Mouse (Mus musculus) lung, postnatal 0 days (tissue): ENCODE data around the gene Mbnl2. TPM values are rescaled to one million over a fixed set of nuclear protein-coding genes. Genes with fewer than 3 reads are reported as not detected.

Experiments used
- ATAC-seq: fragments of 200-750 bp; cut with Nextera tagmentation; 2 replicates; pipeline ENCODE4 v1.8.0; 2017; ENCODE audit warnings: moderate library complexity
- DNase-seq: peaks from one replicate; pipeline ENCODE4 v3.0.0-alpha.2; 2016; ENCODE audit warnings: low spot score
- H3K27ac ChIP-seq: fragments of 300-500 bp; sonication (generic); 2 replicates; pipeline ENCODE4 v1.5.1; 2014; ENCODE audit warnings: antibody characterized with exemption, mild to moderate bottlenecking, low read length, mixed read lengths
- H3K27me3 ChIP-seq: fragments of 300-500 bp; sonication (generic); replicated peaks from 2 replicates; pipeline ENCODE4 v1.6.1; 2014; ENCODE audit warnings: low read length, mixed read lengths; ENCODE audit not compliant: insufficient read depth
- H3K36me3 ChIP-seq: fragments of 300-500 bp; sonication (generic); 2 replicates; pipeline ENCODE4 v1.6.1; 2014; ENCODE audit warnings: low read length, mixed read lengths; ENCODE audit not compliant: insufficient read depth
- H3K4me1 ChIP-seq: fragments of 300-500 bp; sonication (generic); 2 replicates; pipeline ENCODE4 v1.6.1; 2014; ENCODE audit warnings: antibody characterized with exemption, low read depth, low read length, mixed read lengths; ENCODE audit not compliant: insufficient read depth
- H3K4me2 ChIP-seq: fragments of 300-500 bp; sonication (generic); replicated peaks from 2 replicates; pipeline ENCODE4 v1.6.1; 2014; ENCODE audit warnings: low read depth, mild to moderate bottlenecking, low read length, moderate library complexity, mixed read lengths
- H3K4me3 ChIP-seq: fragments of 300-500 bp; sonication (generic); 2 replicates; pipeline ENCODE4 v1.5.1; 2014; ENCODE audit warnings: low read depth, low read length
- H3K9ac ChIP-seq: fragments of 300-500 bp; sonication (generic); replicated peaks from 2 replicates; pipeline ENCODE4 v1.6.1; 2014; ENCODE audit warnings: low read depth, mild to moderate bottlenecking
- H3K9me3 ChIP-seq: fragments of 300-500 bp; sonication (generic); 2 replicates; pipeline ENCODE4 v1.6.1; 2016; ENCODE audit warnings: low read length, mixed read lengths
- CTCF ChIP-seq: IDR thresholded peaks from 2 replicates; pipeline ENCODE4 v1.5.1; 2016; ENCODE audit warnings: antibody characterized with exemption, mild to moderate bottlenecking
- EP300 ChIP-seq: IDR thresholded peaks from 2 replicates; pipeline ENCODE4 v1.6.1; 2016; ENCODE audit warnings: antibody characterized with exemption, mild to moderate bottlenecking, control low read depth
- WGBS: fragments of 180-500 bp; shearing (Covaris S2); extraction: QIAGEN DNeasy Blood & Tissue Kit; methylation state at CpG from one replicate; pipeline ENCODE4 v1.1.7; 2014; 5-methylcytosine and 5-hydroxymethylcytosine counted together
- polyA plus RNA-seq: library from polyadenylated mRNA; unstranded; fragments of >200 nt; fragmentation: Nextera tagmentation; extraction: Ambion mirVana; gene quantifications from 2 replicates; pipeline ENCODE4 v1.2.1, GENCODE M21; 2015

Mbnl2 gene
- polyA plus RNA-seq, 1 experiment from 2014 or later = 171 TPM

DNA sequence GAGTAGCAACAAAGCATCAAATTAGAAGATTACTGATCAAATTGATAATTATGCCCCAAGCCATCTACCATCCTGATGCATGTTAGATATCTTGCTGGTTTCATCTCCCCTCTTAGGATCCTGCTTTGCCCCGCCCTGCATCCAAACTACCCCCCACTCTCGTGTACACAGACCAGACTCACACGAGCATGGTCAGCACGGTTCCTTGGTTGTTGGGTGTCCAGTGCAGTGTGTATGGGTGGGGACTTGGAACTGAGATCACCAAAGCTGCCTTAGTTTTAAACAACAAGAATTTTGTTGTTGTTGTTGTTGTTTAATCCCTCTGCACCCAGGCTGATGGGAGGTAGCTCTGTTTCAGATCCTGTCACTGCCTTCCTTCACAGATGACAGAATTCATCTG is 101.7 kb downstream of the Mbnl2 start:
- TF ChIP-seq EP300 (no peak), CTCF (no peak)
- Histone ChIP-seq H3K27me3 (no peaks in the 10 kb centered on the region), H3K27ac (no peak overlapping the region), H3K36me3 (no peaks in the 10 kb centered on the region), H3K4me3 (no peak overlapping the region), H3K4me1 (peaks cover 19% of the 10 kb centered on the region; the same call in 1 of the 2 replicates), H3K9ac (no peak overlapping the region), H3K9me3 (no peaks in the 10 kb centered on the region), H3K4me2 (no peak overlapping the region)
- DNase-seq = no peak
- ATAC-seq = no peak
- 56% methylated on average over 4 of the region's 4 CpGs for WGBS

DNA sequence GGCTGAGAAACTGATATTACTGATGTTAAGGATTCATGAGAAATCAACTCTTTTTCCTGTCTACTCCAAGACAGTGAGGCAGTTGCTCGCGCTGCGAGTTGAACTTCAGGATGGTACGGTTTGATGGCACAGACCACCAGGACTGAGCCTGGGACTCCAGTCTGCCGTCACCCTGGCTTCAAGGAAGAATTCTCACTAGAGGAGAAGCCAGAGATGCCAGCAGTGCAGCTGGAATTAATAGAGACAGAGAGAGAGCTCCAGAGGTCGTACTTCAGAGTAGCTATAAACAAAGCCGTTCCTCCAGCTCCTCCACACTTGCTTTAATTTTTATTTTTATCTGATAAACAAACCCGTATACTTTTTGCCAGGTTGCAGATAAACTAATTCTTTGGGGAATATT is 102.5 kb downstream of the Mbnl2 start:
- Histone ChIP-seq H3K9ac (no peak overlapping the region), H3K27me3 (no peaks in the 10 kb centered on the region), H3K4me3 (no peak overlapping the region), H3K4me1 (peaks cover 14% of the 10 kb centered on the region; the same call in 1 of the 2 replicates), H3K9me3 (no peaks in the 10 kb centered on the region), H3K27ac (0 out of 2 replicates have a peak overlapping the region, but pooled peaks have one; percentile 11), H3K4me2 (no peak overlapping the region), H3K36me3 (no peaks in the 10 kb centered on the region)
- ATAC-seq (no peak), DNase-seq (no peak)
- TF ChIP-seq CTCF (no peak), EP300 (no peak)
- WGBS = 52% methylated on average over 8 of the region's 8 CpGs

DNA sequence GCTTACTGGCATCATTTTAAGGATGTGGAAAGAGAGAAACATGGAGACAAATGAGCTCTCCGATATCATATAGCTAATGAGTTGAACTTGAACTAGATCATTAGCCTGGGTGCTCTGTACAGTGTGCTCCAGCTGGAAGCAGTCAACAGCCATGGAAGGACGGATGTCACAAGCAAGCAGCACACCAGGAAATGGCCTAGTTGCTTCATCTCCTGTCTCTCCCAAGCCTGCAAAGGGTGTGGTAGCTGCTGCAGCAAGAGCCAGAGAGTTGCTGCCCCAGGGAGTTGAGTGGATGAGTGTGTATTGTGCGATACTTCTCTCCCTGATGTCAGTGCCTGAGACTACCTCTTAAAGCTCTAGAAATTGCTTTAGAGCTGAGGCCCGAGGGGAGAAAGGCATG is 104.2 kb downstream of the Mbnl2 start:
- H3K9ac ChIP-seq = no peak overlapping the region
- peak; percentile 94 for DNase-seq
- TF ChIP-seq EP300 (peak; percentile 73), CTCF (peak; percentile 13; the same call in 1 of the 2 replicates)
- no peak overlapping the region for H3K4me3 ChIP-seq
- no peaks in the 10 kb centered on the region for H3K36me3 ChIP-seq
- peak; percentile 95 for ATAC-seq
- H3K9me3 ChIP-seq = no peaks in the 10 kb centered on the region
- H3K4me2 ChIP-seq = no peak overlapping the region
- no peaks in the 10 kb centered on the region for H3K27me3 ChIP-seq
- WGBS = 17% methylated on average over 4 of the region's 4 CpGs
- peaks cover 14% of the 10 kb centered on the region; the same call in 1 of the 2 replicates for H3K4me1 ChIP-seq
- H3K27ac ChIP-seq = peak overlapping the region; percentile 11; the same call in 1 of the 2 replicates

GRCm38 (mm10) chr14:120381378-120382134 is 106.1 kb downstream of the Mbnl2 start:
- H3K36me3 ChIP-seq = no peaks in the 10 kb centered on the region
- no peak for ATAC-seq
- H3K9ac ChIP-seq = no peak overlapping the region
- H3K9me3 ChIP-seq = no peaks in the 10 kb centered on the region
- H3K27me3 ChIP-seq = no peaks in the 10 kb centered on the region
- no peak overlapping the region for H3K27ac ChIP-seq
- TF ChIP-seq CTCF (no peak), EP300 (no peak)
- peaks cover 7% of the 10 kb centered on the region; the same call in 1 of the 2 replicates for H3K4me1 ChIP-seq
- DNase-seq = no peak
- no peak overlapping the region for H3K4me2 ChIP-seq
- no peak overlapping the region for H3K4me3 ChIP-seq
- 83% methylated on average over 26 of the region's 26 CpGs for WGBS

- Histone ChIP-seq H3K4me1 (peaks cover 12% of the 10 kb centered on the region), H3K9ac (no peak overlapping the region), H3K27me3 (no peaks in the 10 kb centered on the region), H3K4me2 (no peak overlapping the region), H3K36me3 (no peaks in the 10 kb centered on the region), H3K9me3 (no peaks in the 10 kb centered on the region), H3K4me3 (no peak overlapping the region), H3K27ac (no peak overlapping the region)
- no peak for DNase-seq
- TF ChIP-seq EP300 = no peak
- ATAC-seq = no peak
- 36% methylated on average over 5 of the region's 5 CpGs for WGBS
Observed at GRCm38 (mm10) chr14:120382179-120382578, 106.7 kb downstream of the Mbnl2 start.

GRCm38 (mm10) chr14:120383186-120383851 is 107.8 kb downstream of the Mbnl2 start:
- H3K4me3 ChIP-seq = no peak overlapping the region
- no peaks in the 10 kb centered on the region for H3K9me3 ChIP-seq
- H3K27me3 ChIP-seq = no peaks in the 10 kb centered on the region
- no peak overlapping the region for H3K9ac ChIP-seq
- no peak overlapping the region for H3K27ac ChIP-seq
- no peak overlapping the region for H3K4me2 ChIP-seq
- peaks cover 10% of the 10 kb centered on the region for H3K4me1 ChIP-seq
- H3K36me3 ChIP-seq = no peaks in the 10 kb centered on the region
- ATAC-seq (no peak), DNase-seq (no peak)
- no peak for TF ChIP-seq EP300
- TF ChIP-seq CTCF = no peak
- WGBS = 69% methylated on average over 11 of the region's 11 CpGs
